Mouse (Mus musculus) induced T-regulatory cell, adult 2 months (primary cell): Measurements from ENCODE around the gene Nol4l.

Experiments used
- DNase-seq: peaks from one replicate; pipeline ENCODE4 v3.0.0-alpha.2; 2012; ENCODE audit warnings: low read depth

Gene Nol4l

DNA sequence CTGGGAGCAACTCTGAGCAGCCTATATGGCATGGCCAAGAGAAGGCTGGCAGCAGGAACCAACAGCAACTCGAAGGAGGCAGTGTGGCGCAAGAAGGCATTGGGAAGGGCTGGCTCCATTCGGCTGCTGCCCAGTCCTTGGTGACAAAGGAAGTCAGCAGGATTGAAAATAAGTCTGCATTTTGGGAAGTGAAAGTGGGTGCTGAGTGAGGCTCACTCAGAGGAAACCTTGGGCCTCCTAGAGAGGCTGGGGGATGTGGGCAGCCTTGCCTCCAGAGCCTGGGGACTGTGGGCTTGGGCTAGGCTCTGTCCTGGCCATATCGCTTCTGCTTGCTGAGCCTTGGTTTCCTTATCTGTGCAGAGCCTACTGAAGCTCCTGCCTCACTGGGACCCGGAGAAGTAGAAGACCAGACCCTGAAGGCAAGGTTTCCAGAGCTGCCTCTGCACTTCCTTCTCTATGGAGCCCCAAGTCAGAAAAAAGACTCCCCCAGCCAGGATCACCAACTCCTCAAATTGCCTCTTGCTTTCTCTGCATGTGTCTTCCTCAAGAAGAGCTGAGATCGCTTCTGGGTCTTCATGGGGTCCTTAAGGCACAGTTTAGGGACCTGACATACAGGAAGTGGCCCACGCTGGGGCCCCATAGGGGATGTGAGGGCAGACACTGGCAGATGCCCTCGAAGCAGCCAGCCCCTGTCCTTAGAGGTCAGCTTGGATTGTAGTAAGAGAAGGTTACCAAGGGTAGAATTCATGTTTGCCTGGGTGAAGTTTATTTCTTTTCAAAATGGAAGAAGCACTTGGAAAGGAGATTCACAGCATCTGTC lies 14.3 kb upstream of the Nol4l start:
- no peak for DNase-seq

DNA sequence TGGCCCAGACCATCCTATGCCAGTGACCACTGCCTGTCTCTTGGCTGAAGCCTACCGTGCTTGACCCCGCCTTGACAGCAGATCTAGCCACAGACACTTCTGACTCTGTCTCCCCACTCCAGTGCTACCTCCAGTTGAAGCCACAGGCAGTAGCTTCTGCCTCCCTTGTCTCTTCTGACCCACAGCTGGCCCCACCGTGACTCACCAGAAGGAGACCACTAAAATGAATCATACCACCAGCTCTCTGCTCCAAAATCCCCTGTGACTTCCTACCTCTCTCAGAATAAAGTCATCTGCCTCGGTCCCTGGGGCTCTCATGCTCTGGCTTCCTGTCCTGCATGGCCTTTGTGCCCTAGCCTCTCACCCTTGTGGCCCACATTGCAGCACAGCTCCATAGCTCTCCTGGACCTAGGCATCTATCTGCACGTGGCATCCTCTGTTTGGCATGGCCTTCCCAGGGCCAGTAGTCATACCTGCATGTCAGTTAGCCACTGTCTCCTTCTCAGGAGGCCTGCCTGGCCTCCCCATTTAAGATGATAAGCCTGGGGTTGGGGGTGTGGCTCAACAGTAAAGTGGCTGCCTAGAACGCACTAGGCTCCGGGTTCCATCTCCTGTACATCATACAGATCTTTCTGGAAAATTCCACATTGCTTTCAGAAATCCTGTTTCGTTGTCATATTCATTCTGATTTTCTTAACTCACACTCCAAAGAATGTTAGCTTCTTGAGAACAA lies 13.3 kb upstream of the Nol4l start:
- no peak for DNase-seq

DNA sequence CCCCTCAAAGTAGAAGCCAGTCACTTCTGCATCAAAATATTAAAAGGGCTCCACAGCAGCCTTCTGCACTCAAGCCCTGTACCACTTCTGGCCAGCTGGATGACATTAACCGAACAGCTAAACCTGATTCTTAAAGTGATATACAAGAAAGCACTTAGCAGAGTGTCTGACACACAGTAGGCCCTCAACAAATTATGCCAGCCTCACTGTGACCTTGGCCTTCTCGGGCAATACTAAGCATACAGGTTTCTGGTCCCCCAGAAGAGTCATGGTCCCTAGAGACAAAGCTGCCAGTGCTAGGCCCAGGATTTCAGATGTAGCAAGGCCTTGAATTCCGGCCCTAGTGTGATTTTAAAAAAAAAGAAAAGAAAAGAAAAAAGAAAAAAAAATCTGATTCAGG lies 9.1 kb upstream of the Nol4l start:
- DNase-seq: no peak

DNA sequence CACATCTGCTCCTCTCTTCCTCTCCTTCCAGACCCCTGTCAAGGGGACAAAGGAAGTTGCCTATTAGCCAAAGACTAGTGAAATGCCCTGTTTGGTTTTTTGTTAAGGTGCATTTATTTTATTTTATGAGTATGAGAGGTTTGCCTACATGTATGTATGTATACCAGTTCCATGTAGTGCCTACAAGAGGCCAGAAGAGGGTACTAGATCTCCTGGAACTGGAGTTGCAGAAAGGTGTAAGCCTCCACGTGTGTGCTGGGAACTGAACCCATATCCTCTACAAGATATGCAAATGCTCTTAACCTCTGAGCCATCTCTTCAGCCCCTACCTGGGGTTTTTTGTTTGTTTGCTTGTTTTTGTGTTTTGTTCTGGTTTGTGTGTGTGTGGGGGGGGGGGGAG lies 4.2 kb upstream of the Nol4l start:
- no peak for DNase-seq

DNA sequence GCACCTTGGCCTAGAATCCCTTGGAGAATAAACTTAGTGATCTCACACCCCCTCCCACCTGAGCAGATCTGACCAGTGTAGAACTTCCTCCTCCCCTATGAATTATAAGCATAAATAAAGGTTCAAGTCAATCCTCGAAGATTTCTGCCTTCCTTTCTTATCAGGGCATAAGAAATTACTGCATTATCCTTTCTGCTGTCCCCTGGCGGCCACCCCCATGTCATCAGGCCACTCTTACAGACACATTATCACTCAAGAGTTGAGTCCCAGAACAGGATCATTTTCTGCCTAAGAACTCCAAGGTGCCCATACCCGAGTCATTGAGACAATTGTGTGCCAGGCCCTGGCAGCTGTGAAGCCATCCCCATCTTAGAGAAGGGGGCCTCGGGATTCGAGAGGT lies 1.2 kb upstream of the Nol4l start:
- DNase-seq: peak; percentile 47

DNA sequence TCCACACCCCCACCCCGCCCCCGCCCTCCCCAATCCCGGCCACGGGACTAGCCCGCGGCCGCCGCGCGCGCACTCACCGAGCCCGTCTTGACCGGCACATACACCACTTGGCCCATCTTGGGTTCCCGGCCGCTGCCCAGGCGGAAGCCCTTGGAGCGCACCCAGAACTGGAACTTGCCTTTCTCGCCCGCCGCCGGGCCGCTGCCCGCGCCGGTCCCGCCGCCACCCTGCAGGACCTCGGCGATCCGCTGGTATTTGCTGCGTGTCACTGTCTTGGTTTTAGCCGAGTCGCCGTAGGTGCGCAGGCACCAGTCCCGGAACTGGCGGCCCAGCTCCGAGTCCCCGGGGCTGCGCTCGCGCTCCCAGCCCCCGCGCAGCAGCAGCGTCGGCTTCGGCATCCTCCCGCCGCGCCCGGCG lies 398 bp downstream of the Nol4l start:
- DNase-seq: peak; percentile 58

DNA sequence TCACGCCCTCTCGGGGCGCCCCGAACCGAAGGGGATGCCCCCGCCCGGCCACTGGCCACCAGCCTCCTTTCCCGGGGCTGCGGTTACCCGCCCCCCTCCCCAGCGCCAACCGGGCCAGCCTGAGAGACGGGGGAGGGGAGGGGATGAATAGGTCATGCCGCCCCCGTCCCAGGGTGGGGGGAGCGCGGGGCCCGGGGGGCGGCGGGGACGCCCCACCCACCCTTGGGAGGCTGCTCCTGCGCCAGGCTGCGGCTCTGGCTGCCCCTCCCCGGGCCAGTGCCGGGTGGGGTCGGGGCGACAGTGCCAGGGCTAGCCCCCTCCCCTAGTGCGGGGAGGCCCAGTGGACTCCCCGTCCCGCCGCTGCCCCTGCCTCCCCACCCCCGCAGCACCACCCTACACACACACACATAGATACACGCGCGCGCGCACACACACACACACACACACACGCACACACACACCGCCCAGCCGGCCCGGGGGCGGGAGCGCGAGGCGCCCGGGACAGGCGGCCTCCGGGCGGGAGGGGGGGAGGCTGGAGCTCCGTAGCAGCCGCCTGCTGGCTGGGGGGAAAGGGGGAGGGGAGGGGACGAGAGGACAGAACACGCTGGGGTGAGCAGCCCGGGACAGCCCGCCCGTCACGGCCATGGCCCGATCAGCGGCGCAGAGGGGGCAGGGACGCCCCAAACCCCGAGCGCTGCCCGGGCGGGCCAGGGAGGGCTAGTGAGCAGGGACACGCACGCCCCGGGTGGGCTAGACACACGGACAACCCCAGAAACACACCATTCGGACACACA lies 1.0 kb downstream of the Nol4l start:
- peak; percentile 58 for DNase-seq

DNA sequence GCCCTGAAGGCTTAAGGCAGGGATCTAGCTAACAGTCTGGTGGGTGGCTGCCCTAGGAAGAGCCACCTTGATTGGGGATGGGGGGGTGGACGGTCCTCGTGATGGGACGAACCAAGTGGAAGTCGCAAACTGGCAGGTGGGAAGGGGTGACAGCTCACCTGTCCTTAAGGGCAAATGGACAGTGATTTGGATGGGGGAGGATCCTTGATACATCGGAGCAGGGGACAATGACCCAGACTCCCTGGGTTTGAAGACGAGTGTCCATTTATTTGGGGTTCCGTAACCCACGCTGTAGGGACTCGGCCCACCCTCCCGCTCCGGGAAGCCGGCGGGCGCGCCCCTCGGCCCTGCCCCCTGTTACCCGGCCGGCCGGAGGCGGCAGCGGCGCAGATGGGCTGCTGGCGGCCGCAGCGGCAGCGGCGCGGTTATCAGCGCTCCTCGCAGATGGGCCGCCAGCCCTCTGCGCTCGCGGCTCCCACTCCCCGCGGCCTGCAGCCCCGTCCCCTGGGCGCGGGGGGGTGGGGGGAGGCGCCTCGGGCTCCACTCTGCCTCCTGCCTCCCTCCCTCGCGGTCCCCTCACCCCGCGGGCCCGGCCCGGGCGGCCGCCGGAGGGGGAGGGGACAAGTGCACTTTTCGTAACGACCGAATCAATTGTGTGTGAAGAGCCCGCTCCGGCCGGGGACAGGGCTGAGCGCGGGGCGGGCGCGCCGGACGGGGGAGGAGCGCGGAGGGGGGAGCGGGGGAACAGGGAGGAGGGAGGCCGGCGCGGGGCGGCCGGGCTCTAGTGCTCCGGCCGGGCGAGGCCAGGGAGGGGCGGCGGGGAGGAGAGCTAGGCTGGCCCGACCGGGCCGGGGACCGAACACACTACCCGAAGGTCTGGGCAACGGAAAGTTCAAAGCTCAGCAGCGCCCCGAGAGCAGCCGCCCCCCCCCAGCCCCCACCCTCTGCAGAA lies 1.9 kb downstream of the Nol4l start:
- peak; percentile 57 for DNase-seq

DNA sequence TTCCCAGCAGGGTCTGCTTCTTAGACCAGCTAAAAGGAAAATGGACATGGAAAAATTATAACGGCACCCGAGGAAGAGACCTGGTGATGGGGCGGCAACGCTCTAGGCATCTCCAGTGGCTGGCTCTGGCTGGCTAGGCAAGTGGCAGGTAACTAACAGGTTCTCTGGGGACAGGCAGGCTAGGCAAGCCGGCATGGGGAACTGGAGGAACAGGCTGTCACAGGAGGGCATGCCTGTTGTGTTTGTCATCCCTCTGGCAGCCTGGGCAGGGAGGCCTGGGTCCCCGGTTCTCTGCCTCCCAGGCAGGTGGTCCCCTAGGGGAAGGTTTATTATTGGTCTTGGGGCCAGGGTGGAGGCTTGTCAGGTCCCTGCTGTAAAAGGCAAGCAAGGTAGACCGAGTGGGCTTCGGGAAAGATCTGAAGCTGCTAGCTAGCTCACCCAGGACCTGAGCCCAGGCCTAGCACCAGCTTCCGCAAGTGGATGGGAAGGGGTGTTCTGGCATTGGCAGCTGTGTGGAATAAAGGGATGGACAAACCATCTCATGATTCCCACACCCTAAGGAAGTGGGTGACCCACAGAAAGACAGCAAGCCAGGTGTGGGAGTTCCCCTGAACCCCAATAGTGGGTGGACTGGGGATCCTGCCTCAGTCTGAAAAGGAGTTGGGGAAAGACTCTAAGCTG lies 2.8 kb downstream of the Nol4l start:
- DNase-seq: peak; percentile 43

DNA sequence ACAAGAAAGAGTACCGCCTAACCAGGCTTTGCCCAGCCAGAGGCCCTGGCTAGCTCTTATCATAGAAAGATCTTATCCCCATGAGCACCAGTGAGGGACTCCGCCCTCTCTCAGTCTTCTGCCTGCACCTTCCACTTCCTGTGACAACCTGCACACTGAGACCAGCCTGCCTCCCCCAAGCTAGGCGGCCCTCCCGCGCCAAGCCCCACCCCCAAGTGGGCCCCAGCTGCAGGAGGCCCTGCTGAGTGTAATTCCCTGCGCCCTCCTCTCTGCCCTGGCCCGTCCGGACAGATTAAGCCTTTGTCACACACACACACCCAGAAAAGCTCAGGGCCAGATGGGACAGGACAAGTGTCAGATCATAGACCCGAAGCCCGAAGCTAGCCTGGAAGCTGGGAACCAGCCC lies 3.9 kb downstream of the Nol4l start:
- peak; percentile 81 for DNase-seq

DNA sequence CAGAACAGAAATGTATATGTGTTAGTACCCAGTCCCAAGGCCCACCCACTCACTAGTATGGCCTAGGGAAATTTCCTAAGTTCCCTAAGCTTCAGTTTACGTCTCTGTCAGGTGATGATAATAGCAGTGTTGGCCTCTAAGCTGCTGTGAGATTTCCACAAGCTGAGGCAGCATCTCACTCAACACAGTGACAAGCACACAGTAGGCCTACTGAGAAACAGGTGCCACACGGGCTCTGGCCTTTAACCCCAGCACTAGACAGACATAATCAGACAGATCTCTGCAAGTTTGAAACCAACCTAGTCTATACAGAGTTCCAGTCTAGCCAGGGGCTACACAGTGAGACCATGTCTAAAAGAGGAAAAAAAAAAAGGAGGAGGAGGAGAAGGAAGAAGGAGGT lies 5.0 kb downstream of the Nol4l start:
- DNase-seq: no peak

DNA sequence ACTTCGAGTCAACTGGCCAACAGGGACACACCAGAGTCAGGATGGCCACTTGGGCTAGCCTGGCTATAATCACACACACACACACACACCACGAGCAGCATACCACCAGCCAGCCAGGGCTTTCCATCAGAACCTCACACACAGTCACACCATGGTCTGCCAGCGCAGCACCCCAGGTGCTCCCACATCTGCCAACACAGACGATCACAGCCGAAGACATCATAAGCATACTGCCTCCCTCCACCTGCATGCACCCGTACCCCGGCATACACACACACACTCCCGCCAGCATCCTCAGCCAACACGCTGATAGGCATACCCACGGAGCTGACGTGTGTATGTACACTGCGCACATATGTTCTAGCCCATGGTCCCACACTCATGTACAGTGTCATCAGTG lies 6.1 kb downstream of the Nol4l start:
- no peak for DNase-seq

DNA sequence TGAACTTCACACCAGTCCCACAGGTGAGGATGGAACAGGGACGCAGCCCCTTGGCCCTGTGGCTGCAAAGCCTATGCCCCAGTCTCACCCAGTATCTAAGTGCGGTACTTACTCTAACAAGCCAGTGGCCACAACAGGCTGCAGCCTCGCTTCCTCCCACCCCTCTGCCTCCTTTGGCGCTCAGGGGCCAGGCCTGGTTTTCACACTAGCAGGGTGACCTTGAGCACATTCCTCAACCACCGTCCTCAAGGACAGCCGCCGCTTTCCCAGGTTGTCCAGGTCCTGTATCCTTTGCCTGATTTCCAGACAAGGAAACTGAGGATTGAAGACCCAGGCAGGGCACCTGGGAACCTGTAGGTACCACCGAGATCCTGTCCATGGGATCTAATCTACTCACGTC lies 6.6 kb downstream of the Nol4l start:
- no peak for DNase-seq

DNA sequence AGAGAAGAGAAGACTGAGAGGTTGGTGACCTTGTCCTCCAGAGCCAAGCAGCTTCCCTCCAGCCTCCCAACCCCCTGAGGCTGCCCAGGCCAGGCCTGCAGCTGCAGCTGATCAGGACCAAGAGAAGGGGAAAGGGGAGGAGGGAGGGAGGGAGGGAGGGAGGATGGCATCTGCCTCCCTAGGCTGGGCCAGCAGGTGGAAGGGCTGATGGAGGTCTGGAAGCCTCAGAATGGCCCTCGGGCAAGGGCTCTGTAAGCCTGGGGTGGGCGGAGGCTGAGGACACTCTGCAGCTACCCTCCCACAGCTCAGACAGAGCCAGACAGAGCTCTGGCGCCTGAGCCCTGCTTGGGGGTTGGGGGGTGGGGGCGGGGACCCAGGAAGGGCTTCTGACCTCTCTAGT lies 7.5 kb downstream of the Nol4l start:
- DNase-seq: no peak

DNA sequence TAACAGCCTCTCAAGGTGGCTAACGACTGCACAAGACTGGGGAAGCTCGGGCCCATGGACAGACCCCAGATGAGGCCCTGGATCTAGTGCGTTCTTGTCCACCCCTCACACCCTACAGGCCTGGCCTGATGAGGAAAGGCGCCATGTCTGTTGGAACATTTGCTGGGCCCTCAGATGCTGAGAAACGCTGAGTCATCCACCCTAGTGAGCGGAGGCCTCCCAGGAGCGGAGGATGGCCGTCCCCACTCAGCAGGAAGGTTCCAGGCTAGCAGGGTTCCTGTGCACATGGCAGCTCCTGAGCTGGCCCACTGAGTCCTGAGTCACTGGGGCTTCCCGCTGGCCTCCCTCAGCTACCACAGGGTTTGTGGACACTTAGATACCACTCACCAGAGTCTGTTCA lies 9.7 kb downstream of the Nol4l start:
- DNase-seq: no peak

DNA sequence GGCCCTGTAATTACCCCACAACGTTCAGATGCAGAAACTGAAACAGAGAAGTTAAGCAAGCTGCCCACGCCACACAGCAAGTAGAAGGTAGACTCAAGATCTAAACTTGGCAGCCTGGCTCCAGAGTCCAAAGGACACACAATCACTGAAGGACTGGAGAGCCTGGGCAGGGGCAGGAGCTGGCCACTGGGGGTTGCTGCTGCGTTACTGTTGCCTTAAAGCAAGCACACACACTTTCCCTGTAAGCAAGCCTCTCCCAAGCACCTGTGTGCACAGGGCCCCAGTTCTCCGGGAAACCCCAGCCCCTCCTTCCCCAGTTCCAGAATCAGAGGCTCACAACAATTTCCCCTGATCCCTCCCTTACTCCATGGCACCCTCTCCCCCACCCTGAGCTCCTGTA lies 12.8 kb downstream of the Nol4l start:
- no peak for DNase-seq

DNA sequence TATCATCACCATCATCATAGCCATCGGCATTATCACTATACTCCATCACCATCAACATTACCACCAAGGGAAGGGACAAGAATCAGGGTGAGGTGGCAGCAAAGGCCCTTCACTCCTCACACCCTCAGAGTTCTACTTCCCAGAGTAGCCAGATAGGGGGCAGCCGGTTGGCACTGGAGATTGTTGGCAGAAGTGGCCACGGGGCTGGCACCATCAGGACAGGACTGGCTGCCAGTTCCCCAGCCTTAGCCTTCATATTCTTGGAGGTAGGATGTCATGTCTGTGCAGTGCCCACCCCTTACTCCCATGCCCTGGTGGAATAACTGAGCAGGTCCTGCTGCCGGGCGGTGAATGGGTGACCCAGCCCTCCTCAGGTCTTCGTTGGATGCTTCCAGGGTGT lies 14.2 kb downstream of the Nol4l start:
- DNase-seq: no peak

DNA sequence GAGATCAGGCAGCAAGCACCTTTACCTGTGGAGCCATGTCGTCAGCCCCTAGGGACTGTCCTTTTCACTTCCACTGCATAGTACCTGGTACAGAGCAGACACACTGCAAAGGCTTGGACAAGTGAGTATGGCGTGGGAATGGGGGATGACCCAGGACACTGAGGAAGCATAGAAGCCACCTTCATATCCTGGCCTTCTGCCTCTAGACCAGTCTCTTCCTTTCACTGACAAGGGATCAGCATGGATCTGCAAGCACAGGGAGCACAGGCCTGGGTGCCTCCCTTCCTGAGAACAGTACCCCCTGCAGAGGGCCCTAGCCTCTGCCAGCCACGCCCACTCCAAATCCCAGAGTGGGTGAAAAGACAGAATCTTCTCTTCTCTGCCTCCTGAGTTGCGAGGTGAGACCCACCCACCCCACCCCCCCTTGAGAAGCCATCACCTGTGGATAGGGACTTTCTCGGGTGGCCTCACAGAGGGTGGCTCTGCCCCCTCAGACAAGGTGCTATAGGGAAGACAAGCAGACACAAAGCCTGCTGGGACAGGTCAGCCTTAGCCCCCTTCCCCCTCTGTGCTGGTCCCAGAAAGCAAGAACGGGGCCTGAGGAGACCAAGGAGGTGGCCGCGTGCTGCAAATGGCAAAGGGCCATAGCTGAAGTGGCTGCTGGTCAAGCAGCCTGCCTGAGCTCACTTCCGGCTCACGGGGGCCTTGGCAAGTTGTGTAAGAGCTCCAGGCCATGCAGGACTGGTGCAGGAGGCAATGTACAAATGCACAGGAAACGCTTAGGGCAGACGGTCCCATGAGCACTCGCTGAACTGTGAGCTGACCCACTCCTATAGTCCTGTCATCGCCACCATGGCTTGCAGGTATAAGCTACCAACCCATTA lies 15.0 kb downstream of the Nol4l start:
- DNase-seq: no peak

DNA sequence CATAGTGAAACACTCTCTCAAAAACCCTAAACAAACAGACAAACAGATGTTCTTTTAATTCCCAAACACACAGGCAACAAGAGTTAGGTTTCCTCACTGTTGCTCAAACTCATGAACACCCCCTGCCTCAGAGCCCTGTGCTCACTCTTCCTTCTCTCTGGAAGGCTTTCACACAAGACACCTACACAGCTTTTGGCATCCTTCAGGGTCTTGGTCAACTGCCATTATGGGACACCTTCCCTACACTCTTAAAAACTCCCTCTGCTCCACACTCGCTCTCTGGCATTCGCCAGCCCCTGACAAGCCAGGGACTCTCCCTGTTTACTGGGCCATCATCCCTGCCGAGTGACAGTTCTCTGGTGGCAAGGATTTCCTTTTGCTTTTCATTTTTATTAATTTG lies 15.8 kb downstream of the Nol4l start:
- DNase-seq: no peak
